Mouse (Mus musculus) monocyte, adult 2 months (primary cell): ENCODE data around the gene Dbf4.

ENCODE experiments used
- DNase-seq, 2 experiments: peaks; one replicate each; pipeline ENCODE4 v3.0.0; 2022; ENCODE audit warnings: low spot score in 2 of 2, low read depth in 1 of 2

The Dbf4 gene

DNA sequence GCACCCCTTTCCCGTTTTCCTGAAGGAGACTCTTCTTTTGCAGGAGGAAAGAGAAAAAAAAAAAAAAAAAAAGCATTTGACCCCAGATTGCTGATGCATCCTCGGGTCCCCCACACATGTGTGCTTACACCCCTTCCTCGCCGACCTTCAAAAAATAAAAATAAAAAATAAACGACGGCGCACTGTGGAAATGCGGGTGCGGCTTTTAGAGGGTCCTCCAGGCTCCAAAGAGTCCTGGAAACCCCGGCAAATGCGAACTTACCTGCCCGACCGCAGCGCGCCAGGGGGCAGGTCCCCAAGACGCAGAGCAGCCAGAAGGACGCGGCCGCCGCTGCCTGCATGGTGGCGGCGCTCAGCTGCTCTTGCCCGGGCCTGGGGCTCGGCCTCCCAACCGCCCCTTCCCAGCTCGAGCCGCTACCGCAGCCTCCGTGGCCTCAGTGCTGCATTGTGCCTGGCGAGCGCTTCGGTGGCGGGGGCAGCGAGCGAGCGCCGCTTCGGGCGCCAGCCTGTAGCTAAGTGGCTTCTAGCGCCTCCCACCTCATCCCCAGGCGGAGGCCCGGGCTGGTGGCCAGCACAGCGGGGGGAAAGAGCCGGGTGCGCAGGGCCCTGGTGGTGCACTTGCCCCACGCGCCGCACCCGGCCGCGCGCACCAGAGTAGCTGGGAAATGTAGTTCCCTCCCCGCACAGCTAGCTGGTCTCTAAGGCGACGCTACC, 54.7 kb downstream of the Dbf4 start, which contains the start of gene Adam22:
TSS of gene Adam22 (minus strand) at position 547 of the 714 bp plus-strand sequence.
- no peak for DNase-seq

DNA sequence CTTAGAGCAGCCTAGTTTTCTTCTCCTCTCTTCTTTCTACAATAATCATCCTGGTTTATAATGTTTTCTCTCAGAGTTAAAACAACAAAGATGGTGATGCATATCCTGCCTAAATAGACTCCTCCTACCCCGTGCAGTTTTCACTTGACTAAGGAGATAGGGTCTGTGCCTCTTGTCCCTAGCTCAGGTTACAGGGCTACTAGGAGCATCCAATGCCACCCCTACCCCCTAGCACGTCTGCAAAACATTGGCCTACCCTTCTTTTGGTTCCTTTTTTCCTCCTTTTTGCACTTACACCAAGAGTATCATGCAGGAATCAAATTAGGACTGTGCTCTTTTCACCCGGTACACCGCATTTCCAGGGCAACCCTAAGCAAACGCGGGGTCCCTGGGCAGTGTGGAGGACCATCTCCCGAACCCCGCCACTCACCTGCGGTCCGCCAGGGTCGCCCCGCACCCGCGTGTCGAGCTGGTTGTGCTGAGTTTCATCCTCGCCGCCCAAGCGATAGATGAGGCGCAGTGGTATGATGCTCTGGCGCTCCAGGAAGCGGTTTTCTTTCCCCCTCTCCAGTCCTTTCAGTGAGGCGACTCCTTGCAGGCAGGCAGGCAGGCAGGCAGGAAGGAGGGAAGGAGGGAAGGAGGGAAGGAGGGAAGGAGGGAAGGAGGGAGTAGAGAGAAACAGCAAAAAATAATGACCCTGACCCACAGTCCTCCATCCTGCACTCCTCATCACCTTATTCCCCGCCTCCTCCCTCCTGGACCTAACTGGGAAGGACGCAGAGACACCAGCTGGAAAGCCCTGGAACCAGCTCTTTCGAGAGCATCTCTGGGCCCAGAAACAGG, 55.5 kb downstream of the Dbf4 start:
- DNase-seq: no peak

DNA sequence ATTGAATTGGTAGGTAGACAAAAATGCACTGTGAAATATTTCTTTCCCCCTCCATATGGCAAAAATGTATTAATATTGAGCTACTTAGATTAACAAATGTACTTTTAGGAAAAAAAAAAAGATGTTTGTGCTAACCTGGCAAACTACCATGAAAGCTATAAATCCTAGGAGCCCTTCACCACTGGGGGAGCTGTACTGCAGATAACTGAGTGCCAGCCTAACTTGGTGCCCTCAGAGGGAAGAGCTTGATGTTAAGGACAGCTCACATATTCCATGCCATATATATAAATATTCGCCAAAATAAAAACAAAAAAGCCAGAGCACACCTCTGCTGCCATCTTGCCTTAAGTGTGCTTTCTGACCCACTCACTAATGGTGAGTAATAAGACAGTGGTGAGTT, 60.2 kb downstream of the Dbf4 start:
- DNase-seq: no peak

DNA sequence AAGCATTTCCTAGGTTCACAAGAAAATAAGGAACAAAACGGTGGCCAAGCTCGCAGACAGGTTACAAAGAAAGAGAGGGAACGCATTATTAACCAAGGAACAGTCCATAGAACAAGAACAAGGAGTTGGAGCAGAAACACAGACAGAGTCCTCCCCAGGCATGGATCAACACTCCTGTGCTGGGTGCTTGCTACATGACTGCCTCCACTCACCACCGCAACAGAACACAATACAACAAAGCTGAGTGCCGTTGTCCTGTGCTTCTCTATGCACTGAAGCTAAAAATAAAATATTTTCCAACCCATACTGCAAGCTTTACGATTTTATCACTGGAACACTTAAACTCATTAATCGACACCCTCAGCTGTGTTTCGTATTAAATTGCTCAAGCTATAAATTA, 64.8 kb downstream of the Dbf4 start:
- no peak for DNase-seq

DNA sequence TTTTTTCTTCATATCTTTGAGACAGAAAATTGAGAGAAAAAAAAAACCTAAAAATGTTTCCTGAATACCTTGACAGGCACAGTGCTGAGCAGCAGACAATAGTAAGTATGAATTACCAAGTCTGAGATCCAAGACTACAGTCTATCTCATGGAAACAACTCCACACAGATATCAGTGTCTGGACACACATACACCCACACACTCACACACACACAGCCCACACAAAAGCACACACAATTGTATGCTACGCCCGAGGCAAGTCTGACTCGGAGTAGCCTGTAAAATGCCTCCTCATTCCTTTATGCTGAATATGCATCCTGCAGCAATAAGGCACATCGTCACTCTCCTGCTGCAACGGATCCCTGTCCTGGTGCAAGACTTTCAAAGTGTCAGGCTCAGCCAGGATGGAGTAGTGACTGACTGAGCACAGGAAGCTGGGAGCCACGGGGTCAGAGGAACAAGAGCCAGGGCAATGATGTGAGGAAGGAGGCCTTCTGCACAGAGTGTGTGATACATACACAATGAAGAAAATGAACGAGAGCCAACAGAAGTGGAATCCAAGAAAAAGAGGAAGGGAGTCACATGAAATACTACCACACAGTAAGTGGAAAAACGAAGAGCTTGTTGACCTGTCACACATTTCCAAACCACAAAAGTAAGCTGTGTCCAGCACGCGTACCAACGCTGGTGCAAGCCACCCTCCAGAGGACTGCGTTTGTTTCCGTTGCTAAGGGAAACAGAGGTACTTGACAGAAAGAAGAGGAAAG, 65.4 kb downstream of the Dbf4 start:
- DNase-seq: peak; percentile 24 to 34

DNA sequence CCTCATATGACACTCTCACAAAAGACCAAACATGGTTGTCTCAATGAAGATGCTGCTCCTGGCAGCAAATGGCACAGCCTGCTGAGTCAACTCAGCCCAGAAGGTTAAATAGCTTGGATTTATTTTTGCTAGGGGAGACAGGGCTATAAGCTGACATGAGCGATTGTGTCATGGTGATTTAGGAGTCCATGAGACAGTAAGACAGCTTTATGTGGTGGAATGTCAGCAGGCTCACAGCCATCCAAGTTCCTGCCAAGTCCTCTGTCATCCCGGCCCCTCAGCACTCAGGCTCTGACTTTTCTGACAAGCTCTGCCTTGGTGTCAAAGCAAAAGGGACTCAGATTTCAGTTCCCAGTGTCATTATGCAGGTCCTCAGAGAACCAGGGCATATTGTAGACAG, 66.2 kb downstream of the Dbf4 start:
- DNase-seq: no peak

DNA sequence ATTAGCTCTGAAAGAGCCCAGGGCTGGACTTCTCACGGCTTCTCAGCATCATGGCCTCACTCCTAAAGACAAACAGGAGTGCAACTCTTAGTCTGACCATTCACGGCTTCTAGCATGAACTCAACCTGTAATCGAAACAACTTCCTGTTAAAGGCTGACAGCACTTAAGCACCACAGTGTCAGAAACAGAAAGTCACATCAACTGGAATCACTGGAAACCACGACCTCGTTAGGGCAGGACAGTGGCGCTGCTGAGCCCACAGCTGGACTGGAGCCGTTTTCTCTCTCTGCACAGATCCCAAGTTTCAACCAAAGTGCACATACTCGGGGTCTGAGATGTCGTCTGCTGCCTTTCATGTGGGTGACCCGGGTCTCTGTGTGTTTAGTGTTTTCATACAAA, 73.0 kb downstream of the Dbf4 start:
- no peak for DNase-seq
